Mouse (Mus musculus) frontal cortex, postnatal 25 days (tissue): ENCODE data around the gene Flt1.

ENCODE experiments used
- DNase-seq, 2 experiments: peaks; one replicate each; pipeline ENCODE4 v3.0.0; 2022; ENCODE audit warnings: low spot score in 2 of 2

The Flt1 gene

DNA sequence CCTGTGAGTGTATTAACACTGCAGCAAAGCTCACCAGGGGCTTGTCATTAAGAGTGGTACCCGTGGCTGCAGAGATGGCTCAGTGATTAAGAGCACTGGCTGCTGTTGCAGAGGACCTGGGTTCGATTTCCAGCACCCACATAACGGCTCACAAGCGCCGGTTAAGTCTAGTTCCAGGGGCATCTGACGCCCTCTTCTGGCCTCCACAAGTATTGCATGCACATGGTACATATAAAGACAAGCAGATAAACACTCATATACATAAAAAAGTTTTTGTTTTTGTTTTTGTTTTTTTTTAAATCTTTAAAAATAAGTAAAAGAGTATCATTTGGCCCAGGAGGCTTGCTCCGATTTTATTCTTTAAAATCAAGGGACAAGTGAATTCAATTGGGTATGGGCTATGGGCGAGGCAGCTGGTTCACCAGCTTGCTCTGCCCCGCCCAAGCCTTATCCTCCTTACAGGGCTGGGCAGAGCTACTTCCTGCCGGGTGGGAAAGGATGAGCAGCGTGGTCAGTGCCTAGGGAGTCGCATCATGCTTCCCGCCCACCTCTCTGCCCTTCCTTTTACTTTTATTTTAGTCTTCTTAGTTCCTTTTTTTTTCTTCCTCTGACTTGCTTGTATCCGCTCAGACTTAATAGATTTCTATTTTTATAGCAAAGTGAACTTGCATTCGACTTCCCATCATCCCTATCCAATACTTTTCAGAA is 57.0 kb downstream of the Flt1 start:
- DNase-seq: no peak

DNA sequence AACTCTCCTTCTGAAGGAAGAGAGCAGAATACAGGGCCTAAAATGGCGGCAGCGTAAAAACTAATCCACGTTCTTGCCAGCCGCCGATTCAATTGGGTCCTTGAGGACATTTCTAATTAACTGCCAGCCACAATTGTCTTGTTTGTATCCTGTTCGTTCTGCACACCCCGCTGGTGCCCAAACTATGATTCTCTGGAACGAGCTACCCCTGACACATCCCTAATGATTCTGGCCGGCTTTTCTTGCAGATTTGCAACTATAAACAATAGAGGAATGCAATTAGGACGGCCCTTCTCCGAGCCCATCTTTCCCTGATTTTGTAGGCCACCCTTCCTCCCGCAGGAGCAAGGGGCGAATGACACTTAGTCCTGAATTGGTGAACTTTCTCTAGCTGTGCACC is 59.9 kb downstream of the Flt1 start:
- no peak for DNase-seq

DNA sequence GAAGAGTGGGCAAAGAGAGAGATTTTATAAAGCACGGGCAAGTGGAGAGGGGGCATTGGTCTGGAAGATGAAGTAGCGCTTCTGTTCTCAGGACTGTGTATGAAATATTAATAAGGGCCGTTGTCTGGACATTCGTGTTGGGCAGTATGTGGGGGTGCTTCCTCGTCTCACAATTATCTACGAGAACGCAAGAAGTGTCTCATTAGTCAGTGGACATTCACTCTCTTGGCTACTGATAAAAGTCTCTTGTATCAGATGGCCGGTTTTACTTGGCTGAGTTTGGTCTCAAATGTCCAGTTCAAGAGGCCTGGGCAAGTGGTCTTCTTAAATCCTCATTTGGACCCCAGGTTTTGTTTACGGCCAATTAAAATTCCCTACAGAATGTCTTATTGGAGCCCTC is 60.4 kb downstream of the Flt1 start:
- DNase-seq: no peak

DNA sequence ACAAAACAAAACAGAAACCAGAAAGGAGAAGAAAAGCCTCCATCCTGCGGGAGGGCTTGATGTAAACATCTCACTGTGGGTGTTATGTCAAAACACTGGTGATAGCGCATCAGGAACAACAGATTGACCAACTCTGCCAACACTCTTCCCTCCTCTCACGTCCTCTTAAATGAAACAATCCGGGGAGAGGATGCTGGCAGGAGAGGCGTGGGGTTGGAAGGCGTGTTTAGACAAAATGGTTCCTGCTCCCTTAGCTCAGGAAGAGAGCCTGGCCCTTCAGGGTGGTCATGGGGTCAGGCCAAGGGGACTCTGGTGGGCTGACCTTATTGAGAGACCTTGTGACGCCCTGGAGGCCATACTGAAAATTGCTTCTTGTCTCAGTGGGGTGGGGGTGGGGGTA is 65.9 kb downstream of the Flt1 start:
- DNase-seq: no peak

DNA sequence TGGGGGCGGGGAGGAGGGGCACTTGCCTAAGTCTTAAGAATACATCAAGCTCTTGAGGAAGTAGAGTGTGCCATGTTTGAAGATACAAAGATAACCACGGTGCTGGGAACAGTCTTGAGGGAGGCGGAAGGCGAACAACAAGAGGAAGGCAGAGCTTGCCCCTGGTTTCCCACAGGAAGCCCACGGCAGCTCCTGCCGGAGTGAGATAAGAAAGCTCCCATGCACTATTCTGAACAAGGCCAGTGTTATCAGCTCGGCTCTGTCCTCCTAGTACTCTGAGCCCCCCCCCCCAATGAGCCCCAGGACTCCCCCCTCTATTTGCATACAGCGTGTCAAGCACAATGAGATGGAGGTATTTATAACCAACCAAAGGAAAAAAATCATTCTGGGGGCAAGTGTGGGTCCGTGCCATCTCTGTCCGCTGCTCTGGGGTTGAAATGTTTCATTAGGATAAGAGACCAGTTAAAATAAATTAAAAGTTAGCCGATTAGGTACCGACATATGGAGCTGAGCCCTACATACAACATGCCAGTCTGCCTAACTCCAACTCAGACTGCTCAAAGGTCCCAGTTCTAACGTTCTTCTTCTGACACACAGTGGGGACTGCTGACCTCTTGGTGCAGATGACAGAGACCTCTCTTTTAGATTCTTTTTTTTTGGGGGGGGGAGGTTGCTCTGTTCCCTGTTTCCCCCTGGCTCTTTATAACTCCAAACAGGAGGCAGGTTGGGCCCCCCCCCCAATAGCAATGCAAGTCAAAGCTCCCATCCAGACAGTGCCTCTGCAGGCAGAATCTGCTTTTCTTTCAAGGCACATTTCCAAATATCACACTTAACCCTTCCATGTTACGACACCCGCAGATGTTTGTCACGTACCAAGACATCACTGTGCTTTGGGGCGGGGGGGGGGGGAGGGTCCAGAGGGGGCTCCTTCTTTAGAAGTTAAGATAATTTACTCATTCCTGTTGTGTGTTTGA is 67.6 kb downstream of the Flt1 start:
- no peak for DNase-seq

DNA sequence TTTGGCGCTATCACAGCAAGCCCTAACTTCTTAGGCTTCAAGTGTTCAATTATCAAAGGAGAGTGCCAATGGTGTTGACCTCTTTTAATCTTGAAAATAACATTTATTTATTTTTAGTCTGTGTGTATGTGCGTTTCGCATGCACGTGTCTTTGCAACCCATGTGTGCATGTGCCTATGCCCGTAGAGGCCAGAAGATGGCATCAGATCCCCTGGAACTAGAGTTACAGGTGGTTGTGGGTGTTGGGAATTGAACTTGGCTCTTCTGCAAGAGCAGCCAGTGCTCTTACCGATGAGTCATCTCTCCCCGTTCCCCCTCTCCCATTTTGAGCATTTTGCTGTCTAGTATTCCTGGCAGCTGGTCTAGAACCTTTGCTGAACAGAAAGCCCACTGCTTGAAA is 70.0 kb downstream of the Flt1 start:
- no peak for DNase-seq

DNA sequence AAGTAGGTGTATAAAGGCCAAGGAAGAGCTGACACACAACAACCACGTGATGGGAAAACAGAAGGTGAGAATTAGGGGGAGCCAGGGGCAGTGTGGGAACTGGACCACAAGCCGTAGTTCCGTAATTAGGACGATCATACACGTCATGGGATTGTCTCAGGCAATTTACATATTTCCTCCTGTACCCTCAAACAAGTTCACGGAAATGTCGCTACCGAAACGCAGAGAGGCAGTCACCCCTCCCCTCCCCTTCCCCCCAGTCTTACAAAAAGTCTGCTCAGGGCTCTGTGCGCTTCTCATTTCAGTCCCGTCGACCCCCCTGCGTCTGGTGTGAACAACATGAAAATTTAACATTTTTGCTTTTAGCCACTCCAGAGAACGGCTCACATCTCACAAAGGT is 74.6 kb downstream of the Flt1 start:
- DNase-seq: no peak

DNA sequence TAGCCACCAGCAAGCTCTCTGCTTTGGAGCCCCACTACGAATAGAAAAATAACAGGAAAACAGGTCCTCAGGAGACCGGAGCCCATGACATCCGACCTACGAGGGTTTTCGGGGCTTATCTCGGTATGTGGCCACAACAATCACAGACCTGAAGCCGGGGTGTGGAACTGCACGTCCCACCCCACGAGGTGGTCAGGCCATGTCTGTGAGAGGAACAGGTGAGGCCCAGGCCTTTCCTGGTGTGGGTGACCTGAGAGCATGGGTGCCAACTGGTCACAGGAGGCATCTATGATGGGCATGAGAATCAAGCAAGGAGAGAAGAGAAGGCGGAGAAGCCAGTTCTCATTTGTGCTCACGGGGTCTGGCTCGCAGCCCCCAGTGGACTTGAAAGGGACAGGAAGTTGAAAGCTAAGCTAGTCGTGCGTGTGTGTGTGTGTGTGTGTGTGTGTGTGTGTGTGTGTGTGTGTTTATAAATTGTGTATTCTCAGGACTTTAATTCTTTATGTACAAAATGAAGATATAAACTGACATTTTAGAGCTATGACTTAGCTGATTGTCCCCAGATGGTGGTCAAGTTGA is 79.4 kb downstream of the Flt1 start:
- no peak for DNase-seq

DNA sequence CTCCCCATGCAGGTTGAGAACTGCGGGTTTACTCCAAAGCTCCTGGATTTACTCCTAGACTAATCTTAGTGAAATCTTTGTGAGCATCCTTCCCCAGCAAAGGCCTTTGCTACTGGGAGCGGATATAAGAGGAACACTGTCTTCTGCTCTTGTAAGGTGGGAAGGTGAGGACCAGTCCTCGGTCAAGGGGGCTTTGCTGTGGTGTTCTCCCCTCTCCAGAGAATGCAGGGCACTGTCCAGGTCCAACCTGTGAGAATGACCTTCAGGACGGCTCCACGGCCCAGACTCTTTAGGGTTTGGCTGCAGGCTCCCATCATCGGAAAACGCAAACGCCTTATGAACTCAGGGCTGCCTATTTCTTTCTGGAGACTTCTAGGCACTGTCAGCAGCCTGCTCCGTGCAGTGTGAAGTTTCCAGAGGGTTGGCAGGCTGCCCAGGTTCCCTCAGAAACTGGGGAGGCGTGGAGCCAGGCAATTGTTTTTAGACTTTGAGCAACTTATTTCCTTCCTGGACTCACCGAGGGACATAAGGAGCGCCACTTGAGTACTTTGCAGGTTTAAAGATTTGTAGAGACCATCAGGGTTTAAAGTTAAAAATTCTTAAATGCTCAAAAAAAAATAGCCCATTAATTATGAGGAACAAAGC is 80.7 kb downstream of the Flt1 start:
- DNase-seq: peak; percentile 46 to 56

DNA sequence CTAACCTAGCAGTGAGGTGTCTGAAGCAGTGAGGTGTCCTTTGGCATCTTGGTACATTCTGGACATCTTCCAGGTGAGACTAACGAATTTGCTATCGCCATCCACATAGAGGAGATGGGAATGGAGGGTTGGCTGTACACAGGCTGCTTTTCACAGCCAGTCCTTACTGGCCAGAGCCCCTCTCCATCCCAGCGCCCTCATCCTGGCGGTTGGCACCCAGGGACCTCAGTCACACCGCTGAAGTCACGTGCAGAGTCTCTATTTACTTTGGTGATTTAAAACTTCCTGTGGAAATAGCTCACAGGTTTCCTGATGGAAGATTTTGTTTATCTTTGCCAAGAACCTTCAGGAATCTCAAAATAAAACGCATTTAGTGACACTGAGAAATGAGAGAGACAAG is 84.4 kb downstream of the Flt1 start:
- DNase-seq: no peak

DNA sequence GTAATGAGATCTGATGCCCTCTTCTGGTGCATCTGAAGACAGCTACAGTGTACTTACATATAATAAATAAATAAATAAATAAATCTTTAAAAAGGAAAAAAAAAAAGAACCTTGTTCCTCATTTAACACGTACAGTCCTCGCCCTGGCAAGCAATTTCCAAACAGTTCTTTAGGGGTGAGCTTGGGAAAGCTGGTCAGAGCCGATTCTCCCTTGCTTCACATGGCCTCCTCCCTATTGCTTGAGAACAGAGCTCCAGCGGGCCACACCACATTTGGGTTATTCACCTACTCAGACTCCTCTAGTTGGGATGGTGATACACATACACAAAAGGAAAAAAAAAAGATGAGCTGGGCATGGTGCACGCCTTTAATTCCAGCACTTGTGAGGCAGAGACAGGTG is 85.9 kb downstream of the Flt1 start:
- no peak for DNase-seq

DNA sequence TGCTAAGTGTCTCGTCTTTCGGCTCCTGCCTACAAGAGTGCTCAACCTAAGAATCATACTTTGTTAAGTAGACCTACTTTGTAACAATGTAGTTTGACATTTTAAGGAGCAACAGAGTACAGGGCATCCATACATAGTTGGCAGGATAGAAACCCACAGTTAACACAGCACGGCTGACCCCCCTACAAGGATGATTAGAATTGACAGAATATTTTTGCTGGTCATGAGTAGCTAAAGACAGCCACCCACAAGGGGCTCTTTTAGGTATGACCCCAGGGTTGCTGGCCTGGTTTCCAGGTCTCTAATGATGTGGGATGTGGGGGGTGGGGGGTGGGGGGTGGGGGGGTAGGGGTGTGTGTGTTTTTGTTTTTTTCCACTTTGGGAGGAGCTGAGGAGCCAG is 89.1 kb downstream of the Flt1 start:
- no peak for DNase-seq

DNA sequence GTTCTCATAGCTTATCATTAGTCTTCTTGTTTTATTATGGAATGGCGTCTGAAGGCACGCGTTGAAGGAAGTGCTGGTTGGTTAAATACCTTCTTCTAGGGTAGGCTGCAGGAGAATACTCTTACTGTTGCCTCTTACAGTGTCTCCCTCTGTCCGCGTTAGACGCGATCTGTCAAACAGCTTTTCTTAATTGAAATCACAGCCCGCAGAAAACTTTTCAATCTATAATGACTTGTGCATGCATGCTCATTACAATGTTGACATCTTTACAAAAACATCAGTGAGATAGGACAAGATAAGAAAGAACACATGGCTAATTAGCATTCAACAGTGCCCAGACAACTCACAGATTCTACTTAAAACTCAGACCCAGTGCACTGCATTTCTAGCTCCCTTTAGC is 89.9 kb downstream of the Flt1 start:
- DNase-seq: no peak

DNA sequence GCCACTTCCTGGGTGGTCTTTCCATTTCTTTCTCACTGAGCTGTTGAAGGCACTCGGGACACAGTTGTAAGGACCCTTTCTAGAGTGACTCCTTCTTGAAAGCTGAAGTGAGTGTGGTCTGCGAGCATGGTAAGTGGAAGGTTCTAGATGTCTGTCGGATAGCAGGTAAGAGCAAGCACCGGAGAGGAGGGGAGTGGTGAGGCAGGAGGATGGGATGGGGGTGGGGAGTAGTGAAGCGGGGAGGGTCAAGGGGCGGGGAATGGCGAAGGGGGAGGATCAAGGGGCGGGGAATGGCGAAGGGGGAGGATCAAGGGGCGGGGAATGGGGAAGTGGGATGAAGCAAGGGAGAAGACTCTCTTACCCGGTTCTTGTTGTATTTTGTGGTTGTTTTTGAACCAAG is 91.8 kb downstream of the Flt1 start:
- no peak for DNase-seq

DNA sequence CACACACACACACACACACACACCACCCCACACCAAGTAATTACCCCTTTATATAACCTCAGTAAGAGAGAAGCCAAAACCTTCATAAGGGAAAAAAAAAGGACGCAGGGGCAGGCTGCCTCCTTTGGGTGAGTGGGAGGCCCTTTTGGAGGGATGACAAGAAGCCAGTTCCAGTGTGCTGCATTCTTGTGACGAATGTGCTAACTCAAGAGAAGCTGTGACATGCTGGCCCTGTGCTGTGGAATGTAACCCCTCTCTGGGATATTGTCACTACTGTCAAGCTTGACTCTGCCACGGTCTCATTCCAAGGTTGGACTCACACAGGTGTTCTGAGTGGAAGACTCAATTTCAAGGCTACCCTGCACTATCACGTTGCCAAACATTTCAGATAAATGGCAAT is 93.1 kb downstream of the Flt1 start:
- DNase-seq: no peak

DNA sequence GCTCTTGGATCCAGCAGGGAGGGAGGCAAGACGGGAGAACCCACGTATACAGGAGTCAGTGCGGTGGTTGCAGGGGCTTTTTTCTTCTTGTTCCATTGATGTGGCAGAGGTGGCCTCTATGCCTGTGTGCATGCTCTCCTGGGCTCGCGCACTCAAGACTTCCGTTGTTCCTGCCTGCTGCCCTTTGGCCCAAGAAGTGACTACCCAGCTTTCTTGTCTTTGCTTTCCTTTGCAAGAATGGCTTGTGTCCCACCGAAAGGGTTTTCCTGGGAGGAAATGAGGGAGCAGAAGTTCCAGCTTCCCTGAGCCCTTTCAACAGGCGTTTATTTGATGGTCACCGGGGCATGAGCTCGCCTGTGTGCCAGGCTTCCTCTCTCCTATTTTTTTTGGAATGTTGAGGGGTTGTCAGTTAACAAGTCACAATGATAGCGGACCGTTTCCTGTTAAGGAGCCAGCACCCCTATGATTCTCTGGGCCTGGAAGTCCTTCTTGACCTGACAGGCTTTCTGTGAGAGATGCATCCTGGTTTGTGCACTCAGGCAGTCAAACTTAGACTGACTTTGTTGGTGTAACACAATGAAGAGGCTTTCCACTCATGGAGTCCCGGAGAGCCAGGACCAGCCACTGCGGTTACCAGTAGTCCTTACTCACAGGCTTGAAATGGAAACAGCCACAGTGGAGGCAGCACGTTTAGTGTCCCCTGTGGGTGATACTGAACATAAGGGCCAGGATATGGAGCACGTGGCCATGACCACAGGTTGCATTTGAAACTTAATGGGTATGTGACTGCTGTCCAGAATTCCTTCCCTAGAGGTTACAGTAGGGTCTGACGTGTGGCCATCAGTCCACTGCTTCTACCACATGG is 95.2 kb downstream of the Flt1 start:
- no peak for DNase-seq

DNA sequence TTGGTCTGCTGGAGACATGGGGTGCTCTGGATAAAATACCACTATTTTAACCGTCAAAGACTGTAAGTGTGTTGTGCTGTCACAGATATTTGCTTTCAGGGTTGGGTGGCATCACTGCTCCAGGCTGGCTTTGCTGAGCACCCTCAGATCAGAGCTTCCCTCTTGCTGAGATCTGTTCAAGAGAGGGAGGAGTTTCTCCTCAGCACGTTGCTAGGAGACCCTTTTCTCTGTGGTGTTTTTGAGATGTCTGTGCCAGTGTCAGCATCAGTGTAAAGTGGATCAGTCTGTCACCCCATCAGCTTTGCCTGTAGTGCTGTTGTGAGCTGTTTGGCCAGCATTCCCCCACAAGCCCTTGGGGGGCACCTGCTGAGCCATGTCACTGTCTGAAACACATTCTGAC is 98.9 kb downstream of the Flt1 start:
- DNase-seq: no peak

DNA sequence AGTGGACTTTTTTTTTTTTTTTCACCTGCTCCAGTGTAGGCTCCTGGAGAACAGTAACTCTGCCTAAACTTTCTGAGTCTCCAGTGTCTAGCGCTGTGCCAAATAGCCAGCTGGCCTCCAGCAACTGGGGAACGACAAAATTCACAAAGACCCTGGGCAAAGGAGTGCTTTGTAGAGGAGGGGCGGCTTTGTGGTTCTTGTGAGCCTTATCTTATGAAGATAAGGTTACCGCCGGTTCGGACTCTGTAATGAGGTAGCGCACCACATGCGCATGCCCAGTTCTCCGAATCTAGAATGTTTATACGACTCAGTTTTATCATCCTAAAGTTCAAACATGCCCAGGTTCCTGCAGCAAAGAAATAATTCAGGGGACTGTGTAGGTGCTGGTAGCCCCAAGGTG is 102.1 kb downstream of the Flt1 start:
- DNase-seq: no peak

DNA sequence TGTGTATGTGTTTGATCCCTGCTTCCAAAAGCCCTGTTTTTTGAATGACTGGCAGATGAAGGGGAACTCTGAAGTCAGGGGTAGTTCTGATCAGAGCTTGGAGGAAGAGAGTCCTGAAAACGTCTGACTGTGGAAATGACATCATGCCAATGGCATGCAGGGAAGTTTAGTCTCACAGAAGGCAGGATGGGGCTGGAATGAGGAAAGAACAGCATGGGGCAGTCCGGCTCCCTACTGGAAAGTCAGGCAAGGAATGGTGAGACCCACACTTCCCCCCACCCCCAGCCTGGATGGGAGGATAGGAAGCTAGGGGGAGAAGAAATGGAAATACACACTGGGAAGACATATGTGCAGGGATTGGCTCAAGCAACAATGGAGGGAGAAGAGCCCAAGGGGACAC is 105.6 kb downstream of the Flt1 start:
- no peak for DNase-seq

DNA sequence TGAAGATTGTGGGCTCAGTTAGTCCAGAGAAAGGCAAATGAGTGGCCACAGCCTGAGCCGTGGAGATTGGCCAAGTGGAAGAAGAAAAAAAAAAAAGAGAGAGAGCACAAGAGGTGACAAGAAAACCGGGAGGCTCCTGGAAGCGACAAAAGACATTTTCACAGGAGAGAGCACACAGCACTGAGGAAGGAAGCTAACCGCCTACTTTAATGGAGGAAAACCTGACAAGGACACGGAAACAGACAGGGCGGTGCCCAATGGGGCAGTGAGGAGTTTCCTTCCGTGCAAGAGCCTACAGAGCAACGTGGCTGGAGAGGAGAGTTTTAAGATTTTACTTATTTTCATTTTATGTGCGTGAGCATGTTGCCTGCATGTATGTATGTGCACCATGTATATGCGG is 107.6 kb downstream of the Flt1 start:
- no peak for DNase-seq

DNA sequence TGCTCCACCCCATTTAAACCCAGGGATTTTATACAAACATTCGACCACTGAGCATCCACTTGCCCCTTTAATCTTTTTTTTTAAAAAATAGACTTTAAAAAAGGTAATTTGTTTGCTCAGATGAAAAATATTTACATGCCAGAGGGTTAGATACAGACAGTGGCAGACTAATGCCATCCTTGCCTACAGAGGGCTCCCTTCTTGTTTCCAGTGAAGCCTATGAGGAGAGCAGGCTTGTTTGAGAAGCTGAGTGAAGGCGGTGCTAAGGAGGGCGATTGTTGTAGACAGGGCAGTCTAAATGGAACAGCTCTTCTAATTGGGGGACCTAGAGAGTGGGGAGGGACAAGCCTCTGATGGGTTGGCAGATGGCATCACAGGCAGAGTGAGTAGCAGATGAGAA is 109.4 kb downstream of the Flt1 start:
- DNase-seq: no peak
